Comparison of ENCODE assay signal across 7 mouse cellular contexts in genomic region chr19:60611525-60612215, GRCm38 (mm10). TPM values are rescaled to one million over a fixed set of nuclear protein-coding genes. Genes with fewer than 3 reads are reported as not detected.
DNase-seq lines count a peak whose midpoint lies in the region; ATAC-seq and TF ChIP-seq lines count a peak whose summit lies in the region.

No protein-coding gene starts in this region.

- no peak for ATAC-seq in intestine, postnatal 0 days
- no peak for ATAC-seq in intestine, embryonic 16.5 days
- peak; percentile 49; the same call in 1 of the 2 replicates for ATAC-seq in erythroblast, adult 5-6 weeks (replicated peaks; ENCODE audit: low FRiP score, poor library complexity, severe bottlenecking)
- 0 out of 2 replicates have a peak, but pooled peaks have one; percentile 41 for ATAC-seq in midbrain, postnatal 0 days (ENCODE audit: low FRiP score)

- H3K4me2 ChIP-seq in intestine, postnatal 0 days (replicated peaks; ENCODE audit: low read depth): no peak overlapping the region
- H3K4me2 ChIP-seq in intestine, embryonic 16.5 days (ENCODE audit: low read depth, low read length): no peak overlapping the region
- no peak overlapping the region for H3K4me2 ChIP-seq in midbrain, postnatal 0 days (ENCODE audit: low read depth, low read length, poor library complexity, severe bottlenecking)

- TF ChIP-seq CTCF in intestine, postnatal 0 days (IDR thresholded peaks at IDR 0.05; ENCODE audit: low read depth): peak; percentile 69
- TF ChIP-seq CTCF in midbrain, postnatal 0 days (IDR thresholded peaks at IDR 0.05): peak; percentile 61; the same call in 1 of the 2 replicates

- no peak overlapping the region for H3K9ac ChIP-seq in intestine, postnatal 0 days (ENCODE audit: low read depth, low read length)
- H3K9ac ChIP-seq in intestine, embryonic 16.5 days (ENCODE audit: low read depth, low read length): no peak overlapping the region
- no peak overlapping the region for H3K9ac ChIP-seq in ES-E14 (ENCODE audit: insufficient read depth, low read depth, low read length, poor library complexity, severe bottlenecking)
- H3K9ac ChIP-seq in midbrain, postnatal 0 days (replicated peaks; ENCODE audit: low read length, poor library complexity, severe bottlenecking): no peak overlapping the region

- DNase-seq in A20 (ENCODE audit: low read depth, low spot score) (peak; percentile 35), ES-E14 (ENCODE audit: low read depth, low spot score) (peak; percentile 12)
- DNase-seq in midbrain, postnatal 0 days (ENCODE audit: low spot score): peak; percentile 55
- no peak for DNase-seq in urinary bladder, postnatal 4 days (ENCODE audit: low spot score in 2 of 2)

- H3K27ac ChIP-seq in intestine, postnatal 0 days (ENCODE audit: low read depth, low read length): no peak overlapping the region
- no peak overlapping the region for H3K27ac ChIP-seq in intestine, embryonic 16.5 days (ENCODE audit: low read length)
- H3K27ac ChIP-seq in ES-E14 (ENCODE audit: insufficient read depth, low read depth, low read length, poor library complexity, severe bottlenecking): no peak overlapping the region
- H3K27ac ChIP-seq in midbrain, postnatal 0 days (ENCODE audit: low read depth, low read length): no peak overlapping the region

- H3K27me3 ChIP-seq in intestine, postnatal 0 days (replicated peaks; ENCODE audit: control insufficient read depth, insufficient read depth, low read length): no peaks in the 10 kb centered on the region
- no peaks in the 10 kb centered on the region for H3K27me3 ChIP-seq in intestine, embryonic 16.5 days (replicated peaks; ENCODE audit: control insufficient read depth, insufficient read depth, low read length)
- H3K27me3 ChIP-seq in midbrain, postnatal 0 days (ENCODE audit: insufficient read depth, low read length): no peaks in the 10 kb centered on the region; the same call in 1 of the 2 replicates

- H3K36me3 ChIP-seq in intestine, postnatal 0 days (ENCODE audit: control insufficient read depth, insufficient read depth): no peaks in the 10 kb centered on the region
- H3K36me3 ChIP-seq in intestine, embryonic 16.5 days (ENCODE audit: control insufficient read depth, insufficient read depth, low read length): no peaks in the 10 kb centered on the region
- no peaks in the 10 kb centered on the region for H3K36me3 ChIP-seq in ES-E14 (ENCODE audit: control insufficient read depth, insufficient read depth, low read length, poor library complexity, severe bottlenecking)
- H3K36me3 ChIP-seq in midbrain, postnatal 0 days (ENCODE audit: insufficient read depth, low read length): no peaks in the 10 kb centered on the region

- H3K4me3 ChIP-seq in intestine, postnatal 0 days (ENCODE audit: low read depth, low read length): no peak overlapping the region
- no peak overlapping the region for H3K4me3 ChIP-seq in intestine, embryonic 16.5 days (ENCODE audit: low read length)
- no peak overlapping the region for H3K4me3 ChIP-seq in ES-E14 (ENCODE audit: insufficient read depth in 1 of 2, low read depth in 1 of 2, low read length in 2 of 2, poor library complexity in 1 of 2, severe bottlenecking in 1 of 2)
- no peak overlapping the region for H3K4me3 ChIP-seq in midbrain, postnatal 0 days (ENCODE audit: low read depth, low read length)

- H3K4me1 ChIP-seq in intestine, postnatal 0 days (replicated peaks; ENCODE audit: control insufficient read depth, insufficient read depth, low read length): no peaks in the 10 kb centered on the region
- H3K4me1 ChIP-seq in intestine, embryonic 16.5 days (ENCODE audit: control insufficient read depth, insufficient read depth, low read length): no peaks in the 10 kb centered on the region
- H3K4me1 ChIP-seq in ES-E14 (ENCODE audit: control insufficient read depth in 2 of 2, insufficient read depth in 2 of 2, low read length in 2 of 2, poor library complexity in 1 of 2): no peaks in the 10 kb centered on the region
- no peaks in the 10 kb centered on the region for H3K4me1 ChIP-seq in midbrain, postnatal 0 days (ENCODE audit: insufficient read depth, low read length)

- WGBS in intestine, postnatal 0 days: 44% methylated on average over 12 of the region's 12 CpGs
- WGBS in intestine, embryonic 16.5 days: 39% methylated on average over 12 of the region's 12 CpGs
- 45% methylated on average over 12 of the region's 12 CpGs for WGBS in midbrain, postnatal 0 days

- H3K9me3 ChIP-seq in intestine, postnatal 0 days (ENCODE audit: control insufficient read depth): no peaks in the 10 kb centered on the region
- H3K9me3 ChIP-seq in intestine, embryonic 16.5 days (ENCODE audit: control insufficient read depth, low read length): no peaks in the 10 kb centered on the region
- H3K9me3 ChIP-seq in ES-E14 (ENCODE audit: control insufficient read depth, insufficient read depth, low read depth, low read length): no peaks in the 10 kb centered on the region
- no peaks in the 10 kb centered on the region for H3K9me3 ChIP-seq in midbrain, postnatal 0 days (ENCODE audit: low read length)

- in situ Hi-C loops in ES-E14 (cut with MboI; ENCODE audit: low sequenced_read_pairs in 2 of 2, unreplicated experiment in 2 of 2): no loop called here

TF ChIP-seq in ES-E14, 5 proteins besides CTCF, POLR2A, EP300 and RAD21:
- TF ChIP-seq HCFC1 (IDR thresholded peaks at IDR 0.05; ENCODE audit: borderline replicate concordance, insufficient read depth, low read length) (no peak), ZNF384 (IDR thresholded peaks at IDR 0.05; ENCODE audit: low read depth, low read length) (no peak), CHD2 (IDR thresholded peaks at IDR 0.05; ENCODE audit: low read depth, low read length) (no peak), ZC3H11A (IDR thresholded peaks at IDR 0.05; ENCODE audit: borderline replicate concordance, low read depth, low read length) (no peak), MAFK (IDR thresholded peaks at IDR 0.05; ENCODE audit: insufficient read depth, low read depth, low read length) (no peak)
TF ChIP-seq in ES-E14: peak in this region for 0.

RNA-seq across cellular contexts. Expression of gene Cacul1, which starts 30.8 kb away (rescaled TPM):
- polyA plus RNA-seq in intestine, postnatal 0 days (2015; fragmentation: Nextera tagmentation; extraction: Ambion mirVana): 11.8 and 13.3 TPM in 2 replicates
- 12.2 and 12.4 TPM in 2 replicates for polyA plus RNA-seq in intestine, embryonic 16.5 days (2015; fragmentation: Nextera tagmentation; extraction: Ambion mirVana)
- 44.2 and 45.5 TPM in 2 replicates for total RNA-seq in ES-E14 (2012; rRNA removed)
- 12.1 and 15.5 TPM in 2 replicates for total RNA-seq in erythroblast, adult 5-6 weeks (2015; ENCODE audit: low replicate concordance)
- 15.5 and 16.6 TPM in 2 replicates for total RNA-seq in erythroblast, adult 5-6 weeks (2017; ENCODE audit: low replicate concordance)
- 60.6 and 66.3 TPM in 2 replicates for total RNA-seq in midbrain, postnatal 0 days (2014; rRNA removed)
- 12.2 and 14.9 TPM in 2 replicates for polyA plus RNA-seq in midbrain, postnatal 0 days (2015; fragmentation: Nextera tagmentation; extraction: Ambion mirVana)

Comparison
In these comparisons a context has a peak if more than half of its experiments do, and no peak if none do; other contexts are left out.
1. ATAC-seq: peak in erythroblast, adult 5-6 weeks (single experiment) and midbrain, postnatal 0 days (single experiment); none in intestine, postnatal 0 days (single experiment) and intestine, embryonic 16.5 days (single experiment).
2. DNase-seq: peak in A20 (single experiment), ES-E14 (single experiment) and midbrain, postnatal 0 days (single experiment); none in urinary bladder, postnatal 4 days (0 of 2).